Mouse (Mus musculus) ovary, postnatal 10 days (tissue): ENCODE results near the gene Gimap1.

Source experiments
- DNase-seq: peaks from one replicate; pipeline ENCODE4 v3.0.0; 2022; ENCODE audit warnings: low spot score

The Gimap1 gene

GRCm38 (mm10) chr6:48738961-48739779 lies at the start of gene Gimap1:
Gene Gimap1 (plus strand): TSS chr6:48739054.
- DNase-seq: no peak

DNA sequence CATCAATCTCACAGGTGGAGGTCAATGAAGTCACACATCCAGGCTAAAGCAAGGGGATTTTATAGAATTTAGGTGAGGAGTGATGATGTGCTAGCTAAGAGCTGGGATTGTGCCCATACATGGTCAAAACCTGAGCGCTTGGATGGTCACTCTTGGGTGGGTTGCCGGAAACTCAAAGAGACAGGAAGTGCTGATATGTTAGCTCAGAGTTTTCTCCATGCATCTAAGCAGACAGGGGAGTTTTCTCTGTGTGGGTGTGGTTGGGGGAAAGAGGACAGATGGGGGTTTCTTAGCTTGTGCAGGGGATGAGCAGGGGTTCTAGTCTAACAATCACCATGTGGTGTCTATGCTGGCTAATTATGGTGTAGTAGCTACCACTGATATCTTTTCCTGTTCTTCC lies 49.5 kb upstream of the Gimap1 start:
- no peak for DNase-seq

GRCm38 (mm10) chr6:48692962-48693361 lies 45.9 kb upstream of the Gimap1 start:
- DNase-seq: no peak

GRCm38 (mm10) chr6:48696830-48697554 lies 41.9 kb upstream of the Gimap1 start:
- no peak for DNase-seq

GRCm38 (mm10) chr6:48697555-48697930 lies 41.3 kb upstream of the Gimap1 start:
- DNase-seq: no peak

DNA sequence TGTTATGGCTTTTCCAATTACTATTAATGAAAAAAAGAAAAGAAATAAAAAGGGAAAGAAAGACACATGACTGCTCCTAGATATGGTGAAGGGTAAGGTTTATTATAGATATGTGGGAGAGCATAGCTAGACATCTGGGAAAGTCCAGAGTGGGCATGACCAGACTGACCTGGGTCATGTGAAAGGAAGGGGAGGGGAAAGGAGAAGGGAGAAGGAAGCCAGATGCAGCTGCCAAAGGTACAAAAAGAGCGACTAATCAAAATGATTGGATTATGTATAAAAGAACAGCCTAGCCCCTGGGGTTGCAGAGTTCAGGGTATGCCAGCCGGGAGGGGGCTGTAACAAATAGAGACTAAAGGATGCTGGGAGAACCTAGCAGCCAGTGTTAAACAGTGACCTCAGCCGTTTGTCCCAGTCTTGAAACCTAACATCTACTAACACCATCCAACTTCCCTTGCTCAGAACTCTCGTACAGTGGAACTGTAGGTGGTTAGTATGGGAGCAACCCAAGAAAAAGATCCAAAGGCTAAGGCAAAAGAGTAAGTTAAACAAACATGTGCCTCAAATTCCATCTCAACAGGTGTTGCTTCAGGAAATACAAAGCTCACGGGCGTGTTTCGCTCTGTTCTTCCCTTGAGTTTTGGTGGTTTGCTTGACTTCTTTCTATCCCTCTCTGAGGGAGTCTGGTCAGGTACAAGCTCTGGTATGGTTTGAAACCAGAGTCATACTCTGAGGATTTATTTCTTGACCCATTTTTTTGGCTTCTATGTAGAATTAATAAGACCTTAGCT lies 40.6 kb upstream of the Gimap1 start:
- no peak for DNase-seq

- no peak for DNase-seq
These were observed 40.0 kb upstream of the Gimap1 start for GRCm38 (mm10) chr6:48698888-48699287.

- DNase-seq: no peak
These were observed 38.4 kb upstream of the Gimap1 start for GRCm38 (mm10) chr6:48700251-48701075.

DNA sequence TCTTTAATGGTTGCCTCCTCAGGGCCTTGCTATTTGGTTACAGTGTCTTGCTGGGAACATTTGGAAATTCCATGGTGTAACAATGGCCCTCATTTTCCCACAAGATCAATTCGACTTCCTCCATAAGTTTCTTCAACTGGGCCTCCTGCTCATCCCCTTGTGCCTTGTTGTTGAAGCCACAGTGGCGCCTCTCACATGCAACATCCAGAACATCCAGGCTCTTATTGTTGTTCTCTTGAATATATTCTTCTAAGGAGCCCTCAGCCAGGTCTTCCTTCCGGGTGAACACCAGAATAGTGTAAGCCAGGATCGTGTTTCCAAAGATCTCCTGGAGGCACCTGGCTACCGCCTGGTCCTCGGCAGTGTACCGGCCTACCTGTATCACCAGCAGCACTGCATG lies 36.7 kb upstream of the Gimap1 start:
- DNase-seq: no peak

- DNase-seq: no peak
These were observed 36.3 kb upstream of the Gimap1 start for GRCm38 (mm10) chr6:48702601-48703000.

GRCm38 (mm10) chr6:48704146-48704545 lies 34.7 kb upstream of the Gimap1 start:
- DNase-seq: no peak

DNA sequence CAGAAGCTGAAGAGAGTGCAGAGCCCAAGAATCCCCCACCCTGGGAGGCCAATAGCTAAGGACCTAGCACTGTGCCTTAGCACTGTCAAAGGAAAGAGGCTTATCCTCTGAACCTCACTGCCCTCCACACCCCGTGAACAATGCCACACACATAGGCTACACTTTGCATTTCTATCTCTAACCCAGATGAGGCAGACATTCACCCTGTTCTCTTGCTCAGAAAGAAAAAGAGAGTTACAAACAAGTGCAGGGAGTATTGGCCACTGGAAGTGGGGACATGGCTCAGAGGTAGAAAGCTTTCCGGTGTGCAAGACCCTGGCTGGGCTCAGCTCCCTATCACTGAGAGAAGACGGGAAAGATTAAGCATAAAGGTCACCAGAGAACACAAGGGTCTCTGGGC lies 32.7 kb upstream of the Gimap1 start:
- no peak for DNase-seq

- DNase-seq: no peak
These were observed 20.4 kb upstream of the Gimap1 start, which contains the start of the genes Gm28053 and Gimap7 for GRCm38 (mm10) chr6:48718455-48718854. Gene Gm28053 (plus strand): TSS chr6:48718607. Gene Gimap7 (plus strand): TSS chr6:48718621.

DNA sequence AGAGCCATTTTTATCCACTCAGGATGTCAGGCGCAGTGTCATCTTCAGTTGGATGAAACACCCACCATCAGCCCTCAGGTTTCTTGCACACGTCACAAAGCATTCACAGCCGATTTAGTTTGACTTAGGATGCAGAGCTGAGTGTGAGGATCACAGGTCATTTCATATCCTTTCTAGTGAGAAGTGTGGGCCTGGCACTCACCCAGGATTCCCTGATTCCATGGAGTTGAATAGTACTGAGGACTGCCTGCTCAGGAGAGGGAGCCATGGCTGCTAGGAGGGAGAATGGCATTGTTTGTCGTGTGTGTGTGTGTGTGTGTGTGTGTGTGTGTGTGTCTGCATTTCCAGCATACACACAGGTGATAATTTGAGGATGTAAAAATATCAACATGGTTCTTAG lies 18.5 kb upstream of the Gimap1 start:
- DNase-seq: no peak

- DNase-seq: no peak
These were observed 15.4 kb upstream of the Gimap1 start for GRCm38 (mm10) chr6:48723468-48723867.

GRCm38 (mm10) chr6:48725476-48725875 lies 13.4 kb upstream of the Gimap1 start:
- DNase-seq: no peak

GRCm38 (mm10) chr6:48727761-48728160 lies 11.1 kb upstream of the Gimap1 start:
- DNase-seq: no peak

DNA sequence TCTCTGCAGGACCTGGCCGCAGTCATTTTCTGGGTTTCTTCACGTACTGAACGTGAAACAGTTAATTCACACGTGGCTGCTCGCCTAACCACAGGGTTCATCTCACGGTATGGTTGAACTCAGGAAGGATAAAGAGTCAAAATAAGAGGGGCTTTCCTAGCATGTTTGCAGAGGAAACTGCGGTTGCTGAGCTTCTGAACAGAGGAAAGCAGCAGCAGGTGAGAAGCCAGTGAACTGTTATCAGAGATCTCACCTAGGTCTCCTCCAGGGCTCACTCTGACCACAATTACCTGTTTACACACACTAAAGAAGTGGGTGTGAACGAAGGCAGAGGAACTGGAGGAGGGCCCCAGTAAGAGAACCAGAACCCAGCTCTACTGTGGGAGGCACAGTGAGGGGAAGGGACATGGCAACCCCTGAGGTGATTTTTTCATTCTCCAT lies 6.0 kb upstream of the Gimap1 start:
- DNase-seq: no peak

DNA sequence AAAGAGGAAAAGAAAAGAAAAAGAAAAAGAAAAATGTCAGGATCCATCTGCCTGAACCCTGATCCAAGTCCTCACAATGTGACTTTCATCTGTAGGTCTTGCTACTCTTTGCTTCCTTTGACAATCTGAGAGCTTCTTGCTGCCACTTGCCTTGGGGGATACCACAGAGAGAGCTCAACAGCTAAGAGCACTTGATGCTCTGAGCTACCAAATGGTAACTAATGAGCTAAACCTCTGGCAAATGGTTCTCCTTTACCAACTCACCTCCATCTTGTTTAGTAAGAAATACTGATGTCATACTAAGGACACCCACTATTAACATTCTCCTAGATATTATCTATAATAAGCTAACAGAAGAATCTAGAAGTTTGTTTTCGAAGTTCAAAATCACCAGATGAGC lies 5.2 kb upstream of the Gimap1 start:
- DNase-seq: no peak

GRCm38 (mm10) chr6:48737053-48737452 lies 1.8 kb upstream of the Gimap1 start:
- no peak for DNase-seq

DNA sequence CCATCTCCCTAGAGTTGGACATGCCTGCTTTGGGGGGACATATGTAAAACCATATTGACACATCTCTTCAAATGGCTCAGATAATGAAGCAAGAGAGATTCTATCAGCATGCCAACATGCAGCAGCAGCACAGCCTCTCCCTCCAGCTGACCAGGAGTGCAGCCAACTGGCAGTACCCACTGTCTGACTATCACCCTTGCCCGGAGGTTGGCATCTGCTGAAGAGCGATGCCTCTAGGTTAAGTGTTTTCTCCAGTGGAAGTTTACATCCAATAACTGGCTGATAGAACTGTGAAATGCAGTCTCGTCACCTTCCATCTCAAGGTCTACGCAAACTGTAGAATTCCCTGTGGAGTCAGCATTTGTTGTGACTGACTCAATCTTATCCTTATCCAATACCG lies 1.2 kb upstream of the Gimap1 start:
- no peak for DNase-seq

- DNase-seq: no peak
These were observed 864 bp downstream of the Gimap1 start for GRCm38 (mm10) chr6:48739780-48740055.
